Mouse (Mus musculus) ovary, postnatal 14 days (tissue): ENCODE measurements at regions not wholly inside any gene's neighbourhood (a gene's known extent, or its start where the extent isn't known, plus 50 kb on each side); places are given as distances from the start of the nearest gene placed in this dataset.
"Not testable (repeated sequence)": the region's sequence is repeated elsewhere in the genome, so short reads cannot be mapped to it uniquely, and the experiment has no call there.

Experiments used
- DNase-seq: peaks from one replicate; pipeline ENCODE4 v3.0.0; 2022; ENCODE audit warnings: low spot score

GRCm38 (mm10) chrX:170735786-170736185 lies 63.3 kb downstream of the Asmt start:
- DNase-seq = peak; percentile 0

GRCm38 (mm10) chrX:170753507-170754256 lies 81.2 kb downstream of the Asmt start:
- not testable (repeated sequence) for DNase-seq
